Mouse (Mus musculus) cerebellum, adult 2 months (tissue): ENCODE data around the gene D11Wsu47e.

Source experiments
- CTCF ChIP-seq: fragments of 200-500 bp; IDR thresholded peaks from 2 replicates; pipeline ENCODE4 v1.5.1; 2011; ENCODE audit warnings: low read depth, mild to moderate bottlenecking, control low read depth, low read length, moderate library complexity, borderline replicate concordance; ENCODE audit not compliant: insufficient read depth
- POLR2A ChIP-seq: fragments of 200-500 bp; IDR thresholded peaks from 2 replicates; pipeline ENCODE4 v1.6.1; 2011; ENCODE audit warnings: low read length, control low read depth, borderline replicate concordance; ENCODE audit not compliant: insufficient read depth

DNA sequence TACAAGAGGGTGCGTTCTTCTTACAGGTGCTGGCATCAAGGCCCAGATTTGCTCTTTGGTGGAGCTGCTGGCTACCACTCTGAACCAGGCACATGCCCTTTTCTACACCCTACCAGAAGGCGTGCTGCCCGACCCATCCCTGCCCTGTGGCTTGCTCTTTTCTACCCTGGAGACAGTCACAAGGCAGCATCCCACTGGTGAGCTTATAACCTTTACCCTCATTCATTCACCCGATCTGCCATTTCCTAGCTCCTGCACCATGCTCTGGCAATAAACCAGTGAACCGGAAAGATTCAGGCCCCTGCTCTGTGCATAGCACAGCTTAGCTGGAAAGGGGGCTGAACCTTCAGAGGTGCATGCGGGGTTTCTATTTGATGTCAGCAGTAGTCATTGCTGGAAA, 31.7 kb upstream of the D11Wsu47e start:
- TF ChIP-seq CTCF, result no peak
- TF ChIP-seq POLR2A, result no peak
